Mouse (Mus musculus) testis, adult 2 months (tissue): ENCODE results near the gene Arcn1.
"Not testable (repeated sequence)": the region's sequence is repeated elsewhere in the genome, so short reads cannot be mapped to it uniquely, and the experiment has no call there.

ENCODE experiments used
- CTCF ChIP-seq: fragments of 200-500 bp; IDR thresholded peaks from 2 replicates; pipeline ENCODE4 v1.5.1; 2012; ENCODE audit warnings: low read depth, mild to moderate bottlenecking, inconsistent platforms, low read length, moderate library complexity; ENCODE audit not compliant: control insufficient read depth, insufficient read depth, insufficient replicate concordance
- POLR2A ChIP-seq: fragments of 200-500 bp; IDR thresholded peaks from 2 replicates; pipeline ENCODE4 v1.6.1; 2012; ENCODE audit warnings: low read depth, mild to moderate bottlenecking, inconsistent platforms, low read length, moderate library complexity; ENCODE audit not compliant: control insufficient read depth

DNA sequence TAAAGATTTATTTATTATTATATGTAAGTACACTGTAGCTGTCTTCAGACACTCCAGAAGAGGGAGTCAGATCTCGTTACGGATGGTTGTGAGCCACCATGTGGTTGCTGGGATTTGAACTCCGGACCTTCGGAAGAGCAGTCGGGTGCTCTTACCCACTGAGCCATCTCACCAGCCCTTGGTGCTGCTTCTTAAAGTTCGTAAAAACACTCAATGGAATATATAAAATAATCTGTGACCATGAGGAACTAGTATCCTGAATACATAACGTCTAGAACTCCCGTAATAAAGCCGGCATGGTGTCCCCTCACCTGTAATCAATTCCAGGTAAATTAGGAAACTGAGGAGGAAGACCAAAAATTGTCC, 367 bp upstream of the Arcn1 start:
- not testable (repeated sequence) for TF ChIP-seq CTCF, POLR2A
